Mouse (Mus musculus): ENCODE data around the gene Actn3. TPM values are rescaled to one million over a fixed set of nuclear protein-coding genes. Genes with fewer than 3 reads are reported as not detected.

Gene Actn3
- polyA plus RNA-seq, 1 experiment from 2014 or later: 5.0 TPM

DNA sequence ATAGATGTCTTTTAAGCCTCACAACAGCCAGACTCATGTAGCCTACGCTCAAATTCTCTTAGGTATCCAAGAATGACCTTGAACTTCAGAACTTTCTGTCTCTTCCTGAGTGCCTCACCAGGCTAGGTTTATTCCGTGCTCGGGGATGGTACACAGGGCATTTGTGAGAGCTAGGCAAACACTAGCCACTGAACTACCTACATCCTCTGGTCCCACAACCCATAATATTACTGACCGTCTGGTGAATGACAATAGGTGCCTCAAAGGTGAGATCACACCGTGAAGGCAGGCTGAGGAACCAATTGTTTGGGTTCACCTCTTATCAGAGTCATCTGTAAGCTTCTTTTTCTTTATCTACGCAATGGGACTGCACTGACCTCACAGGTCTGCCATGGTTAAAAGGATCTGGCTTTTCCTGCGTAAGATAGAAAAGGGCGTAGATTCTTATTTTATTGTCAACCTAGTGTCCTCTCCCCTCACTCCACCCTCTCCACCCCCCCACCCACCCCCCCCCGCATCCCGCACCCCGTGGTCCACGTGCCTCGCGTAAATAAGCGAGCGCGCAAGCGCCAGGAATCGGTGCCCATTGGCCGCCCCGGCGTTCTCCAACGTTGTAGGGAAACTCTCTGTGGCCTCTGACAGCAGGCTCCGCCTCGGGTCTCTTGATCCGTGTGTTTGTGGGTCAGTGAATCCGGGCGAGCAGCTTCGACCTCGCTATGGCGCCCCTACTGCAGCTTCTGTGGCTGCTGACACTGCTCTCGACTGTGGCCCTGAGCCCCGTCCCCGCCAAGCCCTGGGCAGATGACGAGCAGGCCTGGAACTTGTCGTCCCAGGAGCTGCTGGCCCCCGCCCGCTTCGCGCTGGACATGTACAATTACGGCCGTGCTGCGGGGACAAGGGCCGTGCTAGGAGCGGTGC, 22.9 kb downstream of the Actn3 start, which contains the start of gene Ctsf:
Ctsf (plus strand) TSS at position 579 of the 918 bp plus-strand sequence.
- peaks cover 6% of the 10 kb centered on the region for H3K36me3 ChIP-seq (replicated peaks)
- H3K9me3 ChIP-seq: no peaks in the 10 kb centered on the region
- peaks cover 19% of the 10 kb centered on the region for H3K27me3 ChIP-seq (replicated peaks; ENCODE audit: low read depth, poor library complexity, severe bottlenecking)
- WGBS: 4% methylated on average over 45 of the region's 45 CpGs
- peak; percentile 88 for DNase-seq (ENCODE audit: low spot score)
- peaks cover 17% of the 10 kb centered on the region for H3K4me1 ChIP-seq
- peak within 1 kb of the TSS; percentile 71 for H3K4me3 ChIP-seq
- H3K27ac ChIP-seq (replicated peaks): peak within 1 kb of the TSS; percentile 58

- H3K4me1 ChIP-seq: peaks cover 9% of the 10 kb centered on the region
- WGBS: 47% methylated on average over 5 of the region's 5 CpGs
- no peak for DNase-seq (ENCODE audit: low spot score)
Observed at GRCm38 (mm10) chr19:4850281-4850680, 27.4 kb downstream of the Actn3 start.

GRCm38 (mm10) chr19:4849800-4850199, 27.9 kb downstream of the Actn3 start:
- no peak for DNase-seq (ENCODE audit: low spot score)
- WGBS: 59% methylated on average over 4 of the region's 4 CpGs
- Histone ChIP-seq H3K27ac (replicated peaks) (no peak overlapping the region), H3K36me3 (replicated peaks) (no peaks in the 10 kb centered on the region), H3K4me1 (peaks cover 5% of the 10 kb centered on the region), H3K27me3 (replicated peaks; ENCODE audit: low read depth, poor library complexity, severe bottlenecking) (peaks cover 8% of the 10 kb centered on the region; the same call in 1 of the 2 replicates), H3K9me3 (no peaks in the 10 kb centered on the region), H3K4me3 (no peak overlapping the region)

More at GRCm38 (mm10) chr19:4850281-4850680, 27.4 kb downstream of the Actn3 start:
- Histone ChIP-seq H3K27me3 (replicated peaks; ENCODE audit: low read depth, poor library complexity, severe bottlenecking) (peaks cover 8% of the 10 kb centered on the region; the same call in 1 of the 2 replicates), H3K4me3 (no peak overlapping the region), H3K9me3 (no peaks in the 10 kb centered on the region), H3K36me3 (replicated peaks) (no peaks in the 10 kb centered on the region), H3K27ac (replicated peaks) (no peak overlapping the region)

- no peak for DNase-seq (ENCODE audit: low spot score)
- H3K4me1 ChIP-seq: no peaks in the 10 kb centered on the region
- no peak overlapping the region for H3K27ac ChIP-seq (replicated peaks)
- 41% methylated on average over 7 of the region's 7 CpGs for WGBS
- peaks cover 9% of the 10 kb centered on the region for H3K27me3 ChIP-seq (replicated peaks; ENCODE audit: low read depth, poor library complexity, severe bottlenecking)
- H3K36me3 ChIP-seq (replicated peaks): no peaks in the 10 kb centered on the region
- no peaks in the 10 kb centered on the region for H3K9me3 ChIP-seq
- no peak overlapping the region for H3K4me3 ChIP-seq
Observed at GRCm38 (mm10) chr19:4847490-4847889, 30.2 kb downstream of the Actn3 start.

DNA sequence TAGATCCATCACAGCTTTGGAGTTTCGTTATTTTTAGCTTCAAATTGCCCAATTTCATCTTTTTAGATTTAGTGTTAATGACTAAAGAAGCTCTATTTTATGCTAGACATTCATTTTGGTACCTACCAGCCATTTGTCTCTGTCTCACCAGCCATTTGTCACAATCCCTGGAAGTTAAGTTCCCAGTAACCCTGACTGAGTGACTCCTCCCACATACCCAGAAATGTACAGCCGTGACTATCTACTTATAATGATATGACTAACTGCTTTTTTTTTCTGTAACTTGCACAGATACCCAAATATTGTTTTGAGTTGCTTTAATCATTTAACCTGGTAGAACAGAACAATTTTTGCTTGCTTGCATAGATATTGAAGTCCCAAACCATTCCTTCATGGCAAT, 31.9 kb downstream of the Actn3 start:
- H3K27ac ChIP-seq (replicated peaks): no peak overlapping the region
- H3K36me3 ChIP-seq (replicated peaks): no peaks in the 10 kb centered on the region
- no peaks in the 10 kb centered on the region for H3K4me1 ChIP-seq
- 76% methylated on average over 2 of the region's 2 CpGs for WGBS
- H3K27me3 ChIP-seq (replicated peaks; ENCODE audit: low read depth, poor library complexity, severe bottlenecking): peaks cover 26% of the 10 kb centered on the region
- H3K4me3 ChIP-seq: no peak overlapping the region
- DNase-seq (ENCODE audit: low spot score): no peak
- H3K9me3 ChIP-seq: no peaks in the 10 kb centered on the region

- H3K9me3 ChIP-seq: no peaks in the 10 kb centered on the region
- H3K27ac ChIP-seq (replicated peaks): no peak overlapping the region
- H3K4me3 ChIP-seq: no peak overlapping the region
- H3K36me3 ChIP-seq (replicated peaks): no peaks in the 10 kb centered on the region
- 77% methylated on average over 2 of the region's 2 CpGs for WGBS
- peaks cover 21% of the 10 kb centered on the region for H3K4me1 ChIP-seq
- H3K27me3 ChIP-seq (replicated peaks; ENCODE audit: low read depth, poor library complexity, severe bottlenecking): peaks cover 35% of the 10 kb centered on the region
- no peak for DNase-seq (ENCODE audit: low spot score)
Observed at GRCm38 (mm10) chr19:4842611-4843010, 35.1 kb downstream of the Actn3 start.

GRCm38 (mm10) chr19:4840848-4841247, 36.9 kb downstream of the Actn3 start:
- 0 out of 2 replicates have a peak, but pooled peaks cover 4% of the 10 kb centered on the region for H3K36me3 ChIP-seq (replicated peaks)
- WGBS: 86% methylated on average over 9 of the region's 9 CpGs
- DNase-seq (ENCODE audit: low spot score): no peak
- H3K4me1 ChIP-seq: peaks cover 21% of the 10 kb centered on the region
- no peak overlapping the region for H3K27ac ChIP-seq (replicated peaks)
- H3K9me3 ChIP-seq: no peaks in the 10 kb centered on the region
- no peak overlapping the region for H3K4me3 ChIP-seq
- H3K27me3 ChIP-seq (replicated peaks; ENCODE audit: low read depth, poor library complexity, severe bottlenecking): peaks cover 32% of the 10 kb centered on the region

GRCm38 (mm10) chr19:4839149-4839548, 38.6 kb downstream of the Actn3 start, which contains the start of the genes Ccs and Ccdc87:
Gene Ccs, minus strand, starts transcription at chr19:4839332.
Gene Ccdc87, plus strand, starts transcription at chr19:4839366.
- Histone ChIP-seq H3K4me3 (peak within 1 kb of the TSS; percentile 76), H3K9me3 (no peaks in the 10 kb centered on the region), H3K36me3 (replicated peaks) (peaks cover 6% of the 10 kb centered on the region; the same call in 1 of the 2 replicates), H3K27me3 (replicated peaks; ENCODE audit: low read depth, poor library complexity, severe bottlenecking) (peaks cover 32% of the 10 kb centered on the region), H3K4me1 (peaks cover 21% of the 10 kb centered on the region), H3K27ac (replicated peaks) (peak within 1 kb of the TSS; percentile 83)
- WGBS: under 1% methylated on average over 25 of the region's 25 CpGs
- DNase-seq (ENCODE audit: low spot score): peak; percentile 96

DNA sequence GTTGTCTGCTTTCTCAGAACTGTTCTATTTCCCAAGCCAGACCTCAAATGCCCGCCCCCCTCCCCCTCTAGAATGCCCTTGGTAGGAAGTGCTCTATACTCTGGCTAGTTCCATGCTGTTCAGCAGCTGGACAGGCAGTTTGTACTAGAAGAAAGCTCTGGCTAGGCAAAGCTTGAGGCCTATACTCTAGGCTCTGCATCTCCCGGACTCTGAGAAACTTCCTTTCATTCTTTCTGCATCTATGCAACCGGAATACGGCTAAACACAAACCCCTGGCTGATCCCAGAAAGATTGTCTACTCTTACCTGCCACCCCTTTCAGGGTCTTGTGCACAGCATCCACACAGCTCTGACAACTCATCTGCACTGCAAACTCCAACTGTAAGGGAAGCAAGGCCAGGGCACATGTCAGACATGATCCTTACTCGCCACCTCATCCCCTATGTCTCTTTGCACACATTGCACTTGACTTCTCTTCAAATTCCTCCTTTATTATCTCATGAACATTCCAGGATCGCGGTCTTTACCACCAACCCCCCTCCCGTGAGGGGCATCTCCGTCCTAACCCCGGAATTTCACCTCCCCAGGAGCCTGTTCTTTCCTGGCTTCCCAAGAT, 39.1 kb downstream of the Actn3 start:
- Histone ChIP-seq H3K27ac (replicated peaks) (peak overlapping the region; percentile 83), H3K4me3 (peak overlapping the region; percentile 76), H3K27me3 (replicated peaks; ENCODE audit: low read depth, poor library complexity, severe bottlenecking) (peaks cover 32% of the 10 kb centered on the region), H3K4me1 (peaks cover 21% of the 10 kb centered on the region), H3K36me3 (replicated peaks) (peaks cover 6% of the 10 kb centered on the region; the same call in 1 of the 2 replicates), H3K9me3 (no peaks in the 10 kb centered on the region)
- no peak for DNase-seq (ENCODE audit: low spot score)
- 36% methylated on average over 10 of the region's 10 CpGs for WGBS

- Histone ChIP-seq H3K27ac (replicated peaks) (no peak overlapping the region), H3K9me3 (no peaks in the 10 kb centered on the region), H3K4me3 (no peak overlapping the region), H3K36me3 (replicated peaks) (peaks cover 17% of the 10 kb centered on the region), H3K4me1 (peaks cover 32% of the 10 kb centered on the region), H3K27me3 (replicated peaks; ENCODE audit: low read depth, poor library complexity, severe bottlenecking) (peaks cover 26% of the 10 kb centered on the region)
- 91% methylated on average over 6 of the region's 6 CpGs for WGBS
- no peak for DNase-seq (ENCODE audit: low spot score)
Observed at GRCm38 (mm10) chr19:4837049-4837448, 40.7 kb downstream of the Actn3 start.

DNA sequence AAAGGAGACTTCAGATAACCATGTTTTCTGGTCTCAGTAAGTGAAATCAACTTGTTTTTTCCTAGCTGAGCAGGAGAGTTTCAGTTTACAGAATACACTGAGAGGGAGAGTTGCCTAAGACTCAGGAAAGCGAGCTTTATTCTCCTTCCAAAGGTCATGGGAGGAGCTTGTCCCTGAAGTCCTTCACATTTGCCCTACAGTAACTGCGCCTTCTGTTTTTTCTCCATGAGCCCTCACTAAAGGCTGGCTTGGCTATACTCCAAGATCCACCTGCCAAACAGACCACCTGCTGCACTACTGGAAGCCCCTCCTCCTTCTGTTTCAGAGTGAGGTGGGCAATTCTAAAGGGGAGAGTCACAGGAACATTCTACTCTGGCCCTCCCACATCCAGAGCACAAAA, 41.6 kb downstream of the Actn3 start:
- no peak overlapping the region for H3K4me3 ChIP-seq
- peaks cover 17% of the 10 kb centered on the region for H3K27me3 ChIP-seq (replicated peaks; ENCODE audit: low read depth, poor library complexity, severe bottlenecking)
- peaks cover 17% of the 10 kb centered on the region for H3K36me3 ChIP-seq (replicated peaks)
- H3K9me3 ChIP-seq: no peaks in the 10 kb centered on the region
- peaks cover 32% of the 10 kb centered on the region for H3K4me1 ChIP-seq
- no peak for DNase-seq (ENCODE audit: low spot score)
- H3K27ac ChIP-seq (replicated peaks): no peak overlapping the region
- WGBS: 82% methylated on average over 2 of the region's 2 CpGs

GRCm38 (mm10) chr19:4833977-4834376, 43.7 kb downstream of the Actn3 start:
- H3K27me3 ChIP-seq (replicated peaks; ENCODE audit: low read depth, poor library complexity, severe bottlenecking): no peaks in the 10 kb centered on the region
- H3K27ac ChIP-seq (replicated peaks): no peak overlapping the region
- no peak overlapping the region for H3K4me3 ChIP-seq
- H3K9me3 ChIP-seq: no peaks in the 10 kb centered on the region
- H3K4me1 ChIP-seq: peaks cover 24% of the 10 kb centered on the region
- DNase-seq (ENCODE audit: low spot score): no peak
- H3K36me3 ChIP-seq (replicated peaks): peaks cover 24% of the 10 kb centered on the region
- WGBS: 86% methylated on average over 8 of the region's 8 CpGs

Data from embryonic facial prominence, embryonic 10.5 days (tissue).